Mouse (Mus musculus) erythroblast, embryonic 14.5 days (primary cell): ENCODE data around the gene Narf. TPM values are rescaled to one million over a fixed set of nuclear protein-coding genes. Genes with fewer than 3 reads are reported as not detected.

ENCODE experiments used
- H3K27me3 ChIP-seq: 2 replicates; pipeline ENCODE4 v1.6.1; 2012; ENCODE audit warnings: inconsistent platforms; ENCODE audit not compliant: control insufficient read depth
- H3K36me3 ChIP-seq: 2 replicates; pipeline ENCODE4 v1.6.1; 2012; ENCODE audit warnings: mild to moderate bottlenecking, inconsistent platforms; ENCODE audit not compliant: control insufficient read depth
- H3K4me1 ChIP-seq: 2 replicates; pipeline ENCODE4 v1.6.1; 2012; ENCODE audit warnings: inconsistent platforms; ENCODE audit not compliant: control insufficient read depth
- H3K4me3 ChIP-seq: replicated peaks from 2 replicates; pipeline ENCODE3; 2012; ENCODE audit warnings: moderate library complexity, mild to moderate bottlenecking, inconsistent platforms
- H3K9me3 ChIP-seq: 2 replicates; pipeline ENCODE4 v1.6.1; 2012; ENCODE audit warnings: low read length, inconsistent platforms, mixed read lengths; ENCODE audit not compliant: control insufficient read depth
- GATA1 ChIP-seq: IDR thresholded peaks from 2 replicates; pipeline ENCODE4 v1.6.1; 2012; ENCODE audit warnings: low read length, inconsistent platforms, mixed read lengths
- TAL1 ChIP-seq: IDR thresholded peaks from 3 replicates; pipeline ENCODE4 v1.6.1; 2012; ENCODE audit warnings: low read length, inconsistent platforms, mixed read lengths
- polyA plus RNA-seq: library from polyadenylated mRNA; stranded (reverse); fragments of >175 nt; gene quantifications from 2 replicates; pipeline ENCODE4 v1.2.3, GENCODE M21; 2012

Gene Narf
- 5.0 and 6.6 TPM in 2 replicates for polyA plus RNA-seq

- Histone ChIP-seq H3K4me3 (peak within 1 kb of the TSS; percentile 79), H3K4me1 (peaks cover 79% of the 10 kb centered on the region), H3K36me3 (peaks cover 42% of the 10 kb centered on the region), H3K27me3 (no peaks in the 10 kb centered on the region), H3K9me3 (no peaks in the 10 kb centered on the region)
- TF ChIP-seq TAL1 (no peak), GATA1 (no peak)
Observed at GRCm38 (mm10) chr11:121236564-121237344, at the start of gene Narf. Gene Narf (plus strand): TSS chr11:121237253.

- no peaks in the 10 kb centered on the region for H3K27me3 ChIP-seq
- peaks cover 6% of the 10 kb centered on the region for H3K36me3 ChIP-seq
- no peak overlapping the region for H3K4me3 ChIP-seq
- no peak for TF ChIP-seq TAL1
- TF ChIP-seq GATA1, result no peak
- H3K4me1 ChIP-seq, result no peaks in the 10 kb centered on the region; the same call in 1 of the 2 replicates
- H3K9me3 ChIP-seq, result no peaks in the 10 kb centered on the region
Observed at GRCm38 (mm10) chr11:121189681-121190080, 47.4 kb upstream of the Narf start.

- TF ChIP-seq GATA1, result no peak
- TF ChIP-seq TAL1, result no peak
- no peaks in the 10 kb centered on the region for H3K27me3 ChIP-seq
- peaks cover 2% of the 10 kb centered on the region; the same call in 1 of the 2 replicates for H3K36me3 ChIP-seq
- H3K4me3 ChIP-seq, result no peak overlapping the region
- no peaks in the 10 kb centered on the region for H3K9me3 ChIP-seq
- no peaks in the 10 kb centered on the region; the same call in 1 of the 2 replicates for H3K4me1 ChIP-seq
Observed at GRCm38 (mm10) chr11:121192742-121193141, 44.3 kb upstream of the Narf start.

DNA sequence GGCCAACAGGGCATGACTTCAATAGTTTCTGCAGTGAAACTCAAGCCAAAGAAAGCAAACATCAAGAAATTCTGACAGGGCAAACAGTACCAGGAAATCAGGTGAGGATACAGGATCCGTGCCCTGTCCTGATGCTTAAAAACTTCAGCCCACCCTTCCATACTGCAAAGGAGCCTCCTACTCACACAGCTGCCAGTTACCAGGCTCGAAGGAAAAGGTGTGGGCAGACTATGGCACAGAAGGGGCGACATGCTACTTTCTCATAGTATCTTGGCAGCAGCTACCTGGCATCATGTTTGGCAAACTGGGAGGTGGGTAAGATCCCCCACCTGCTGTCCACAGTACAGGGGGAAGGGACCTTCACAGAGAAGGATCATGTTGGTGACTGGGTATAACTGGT is 43.6 kb upstream of the Narf start:
- Histone ChIP-seq H3K4me3 (no peak overlapping the region), H3K9me3 (no peaks in the 10 kb centered on the region), H3K4me1 (no peaks in the 10 kb centered on the region; the same call in 1 of the 2 replicates), H3K36me3 (peaks cover 2% of the 10 kb centered on the region; the same call in 1 of the 2 replicates), H3K27me3 (no peaks in the 10 kb centered on the region)
- TF ChIP-seq TAL1, result no peak
- no peak for TF ChIP-seq GATA1

- H3K27me3 ChIP-seq, result no peaks in the 10 kb centered on the region
- no peak overlapping the region for H3K4me3 ChIP-seq
- H3K9me3 ChIP-seq, result no peaks in the 10 kb centered on the region
- TF ChIP-seq TAL1 (no peak), GATA1 (no peak)
- no peaks in the 10 kb centered on the region; the same call in 1 of the 2 replicates for H3K36me3 ChIP-seq
- peaks cover 9% of the 10 kb centered on the region for H3K4me1 ChIP-seq
Observed at GRCm38 (mm10) chr11:121198622-121199021, 38.4 kb upstream of the Narf start.

DNA sequence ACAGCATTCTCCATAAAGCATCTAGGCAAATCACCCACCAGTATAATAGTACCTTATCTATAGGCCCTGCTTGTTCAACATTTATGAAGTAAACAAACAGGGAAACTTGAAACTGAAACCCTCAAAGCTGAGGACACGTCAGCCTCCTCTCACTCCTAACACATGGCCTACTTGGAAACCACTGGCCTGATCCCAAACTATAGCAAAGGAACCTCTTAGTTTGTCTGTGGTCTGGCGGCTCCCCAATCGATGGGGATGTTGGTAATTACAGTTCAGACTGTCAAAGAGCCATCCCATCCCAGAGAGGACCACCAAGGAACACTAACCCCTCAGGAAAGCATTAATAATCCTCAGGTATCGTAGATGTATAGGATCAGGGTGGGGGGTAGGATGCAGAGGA is 37.2 kb upstream of the Narf start:
- TF ChIP-seq GATA1 (no peak), TAL1 (no peak)
- Histone ChIP-seq H3K4me1 (peaks cover 21% of the 10 kb centered on the region), H3K36me3 (no peaks in the 10 kb centered on the region), H3K4me3 (no peak overlapping the region), H3K9me3 (no peaks in the 10 kb centered on the region), H3K27me3 (no peaks in the 10 kb centered on the region)

DNA sequence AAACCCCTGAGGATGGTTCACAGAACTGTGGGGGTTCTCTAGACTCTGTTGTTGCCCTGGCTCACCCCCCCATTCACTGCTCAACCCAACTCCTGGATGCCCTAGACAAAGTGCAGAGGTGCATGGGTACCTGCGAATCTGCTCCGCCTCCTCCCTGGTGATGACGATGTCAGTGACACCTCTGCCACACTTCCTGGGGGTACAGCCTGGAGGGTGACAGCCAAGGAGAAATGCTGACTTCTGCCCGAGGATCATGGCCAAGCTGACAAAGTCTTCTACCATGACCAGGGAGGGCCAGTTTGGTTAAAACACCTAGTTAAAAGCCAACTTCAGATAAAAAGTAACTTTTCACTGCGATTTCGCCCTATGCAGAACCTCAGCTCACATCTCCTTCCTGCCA is 36.3 kb upstream of the Narf start:
- no peak for TF ChIP-seq TAL1
- H3K36me3 ChIP-seq, result no peaks in the 10 kb centered on the region
- no peaks in the 10 kb centered on the region for H3K27me3 ChIP-seq
- H3K4me1 ChIP-seq, result peaks cover 26% of the 10 kb centered on the region
- no peaks in the 10 kb centered on the region for H3K9me3 ChIP-seq
- H3K4me3 ChIP-seq, result no peak overlapping the region

- H3K4me3 ChIP-seq, result no peak overlapping the region
- no peak for TF ChIP-seq GATA1
- TF ChIP-seq TAL1, result no peak
- H3K36me3 ChIP-seq, result no peaks in the 10 kb centered on the region
- no peaks in the 10 kb centered on the region for H3K9me3 ChIP-seq
- H3K4me1 ChIP-seq, result peaks cover 26% of the 10 kb centered on the region
- H3K27me3 ChIP-seq, result no peaks in the 10 kb centered on the region
Observed at GRCm38 (mm10) chr11:121201436-121202198, 35.4 kb upstream of the Narf start.

DNA sequence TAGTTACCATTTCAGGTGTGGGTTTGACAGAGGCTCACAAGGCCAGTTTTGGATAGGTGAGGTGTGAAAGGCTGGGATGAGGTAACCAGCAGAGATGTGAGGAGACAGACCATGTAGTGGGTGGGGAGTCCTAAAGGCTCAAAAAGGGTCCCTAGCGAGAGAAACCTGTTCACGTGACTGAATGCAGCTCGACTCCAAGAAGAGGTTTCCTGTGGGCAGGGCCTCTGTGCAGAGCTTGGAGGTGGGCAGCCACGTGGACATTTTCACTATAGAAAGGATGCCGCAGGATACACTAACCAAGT is 33.2 kb upstream of the Narf start:
- H3K4me1 ChIP-seq, result peaks cover 26% of the 10 kb centered on the region
- TF ChIP-seq TAL1, result no peak
- no peak for TF ChIP-seq GATA1

More for the DNA sequence above, 33.2 kb upstream of the Narf start:
- Histone ChIP-seq H3K9me3 (no peaks in the 10 kb centered on the region), H3K36me3 (peaks cover 12% of the 10 kb centered on the region), H3K27me3 (no peaks in the 10 kb centered on the region), H3K4me3 (peak overlapping the region; percentile 81)
